In the genomic region with DNA sequence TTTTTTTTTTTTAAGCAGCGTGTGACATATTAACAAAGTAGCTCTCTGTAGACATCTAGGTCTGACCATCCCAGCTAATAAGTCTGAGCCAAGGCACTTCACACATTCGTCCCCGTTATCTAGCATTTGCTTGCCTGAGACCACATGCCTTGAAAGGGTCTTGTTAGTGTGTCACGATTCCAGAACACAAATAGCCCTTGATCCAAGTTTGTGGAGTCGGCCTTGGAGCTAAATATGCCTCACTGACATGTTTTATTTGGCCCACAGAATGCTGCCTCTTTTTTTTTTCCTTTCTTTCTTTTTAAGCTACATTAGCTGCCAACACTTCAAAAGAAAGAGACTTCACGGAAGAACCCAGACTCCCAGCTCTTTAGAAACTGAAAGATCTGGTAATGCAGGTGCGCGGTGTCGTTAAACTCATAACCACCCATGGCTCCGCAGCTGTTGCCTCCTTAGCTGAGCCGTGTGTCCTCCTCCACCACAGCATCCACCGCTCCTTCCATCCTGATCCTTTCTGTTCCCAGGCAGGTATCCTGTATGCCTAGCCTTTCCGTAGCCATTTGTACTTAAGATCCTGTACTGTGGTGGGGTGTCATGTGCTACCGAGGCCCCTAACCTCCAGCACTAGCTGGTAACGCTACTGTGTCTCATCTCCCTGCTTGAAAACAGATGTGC, we compare ENCODE assay signal across 12 mouse cellular contexts.
DNase-seq lines count a peak whose midpoint lies in the region; ATAC-seq and TF ChIP-seq lines count a peak whose summit lies in the region.
"Had no signal": no experiment of that assay in that cellular context is flagged by ENCODE, and none has a peak within 500 bp of the region (broad histone marks: within the 10 kb centered on the region; RNA-seq: fewer than 3 reads in every experiment).

No protein-coding gene starts in this region.

- peak overlapping the region; percentile 32; the same call in 1 of the 2 replicates for H3K27ac ChIP-seq in heart, embryonic 13.5 days (replicated peaks)
- peak overlapping the region; percentile 62; the same call in 1 of the 2 replicates for H3K27ac ChIP-seq in liver, postnatal 0 days (ENCODE audit: low read depth)
- H3K27ac ChIP-seq in liver, embryonic 12.5 days: no peak overlapping the region
- no peak overlapping the region for H3K27ac ChIP-seq in forebrain, embryonic 10.5 days
- H3K27ac ChIP-seq: neural tube, embryonic 12.5 days; stomach, embryonic 15.5 days had no signal

- no peak overlapping the region for H3K4me3 ChIP-seq in heart, embryonic 13.5 days
- no peak overlapping the region for H3K4me3 ChIP-seq in liver, postnatal 0 days (ENCODE audit: low read depth, low read length)
- no peak overlapping the region for H3K4me3 ChIP-seq in liver, embryonic 12.5 days
- H3K4me3 ChIP-seq in forebrain, embryonic 10.5 days: no peak overlapping the region

- no peak for TF ChIP-seq CTCF in liver, postnatal 0 days (IDR thresholded peaks at IDR 0.05; ENCODE audit: low read depth)

- H3K36me3 ChIP-seq in heart, embryonic 13.5 days: no peaks in the 10 kb centered on the region
- H3K36me3 ChIP-seq in liver, postnatal 0 days (replicated peaks; ENCODE audit: insufficient read depth, low read length): no peaks in the 10 kb centered on the region
- H3K36me3 ChIP-seq in liver, embryonic 12.5 days: no peaks in the 10 kb centered on the region
- no peaks in the 10 kb centered on the region for H3K36me3 ChIP-seq in forebrain, embryonic 10.5 days (replicated peaks)
- H3K36me3 ChIP-seq: neural tube, embryonic 12.5 days; stomach, embryonic 15.5 days had no signal

- DNase-seq in heart, postnatal 36 days: no peak
- no peak for DNase-seq in liver, postnatal 0 days
- peak; percentile 75 to 82 for DNase-seq in thymus, postnatal 36 days
- DNase-seq in spleen, adult 12 weeks (ENCODE audit: low spot score): no peak
- DNase-seq in forebrain, embryonic 10.5 days (ENCODE audit: extremely low spot score, low spot score): no peak
- DNase-seq: gastrocnemius, adult 2 months; lung, adult 2 months had no signal

- no peak for ATAC-seq in heart, embryonic 13.5 days (ENCODE audit: extremely low read depth, insufficient number of reproducible peaks, low FRiP score, low TSS enrichment)
- ATAC-seq in liver, postnatal 0 days: no peak
- no peak for ATAC-seq in liver, embryonic 12.5 days
- peak; percentile 46 for ATAC-seq in inflammation-experienced regulatory T-cells, adult 6 months

- no peak overlapping the region; the same call in 1 of the 2 replicates for H3K9ac ChIP-seq in heart, embryonic 13.5 days
- no peak overlapping the region for H3K9ac ChIP-seq in liver, postnatal 0 days (replicated peaks)
- H3K9ac ChIP-seq in liver, embryonic 12.5 days: no peak overlapping the region
- H3K9ac ChIP-seq: stomach, embryonic 15.5 days had no signal

- H3K9me3 ChIP-seq in heart, embryonic 13.5 days: no peaks in the 10 kb centered on the region
- H3K9me3 ChIP-seq in liver, postnatal 0 days (ENCODE audit: low read length): no peaks in the 10 kb centered on the region
- peaks cover 5% of the 10 kb centered on the region; the same call in 1 of the 2 replicates for H3K9me3 ChIP-seq in liver, embryonic 12.5 days (replicated peaks)
- no peaks in the 10 kb centered on the region for H3K9me3 ChIP-seq in forebrain, embryonic 10.5 days
- H3K9me3 ChIP-seq: neural tube, embryonic 12.5 days; stomach, embryonic 15.5 days had no signal

- intact Hi-C loops in heart, postnatal 36 days (cut with DNase I): loop anchor here (10.0 kb wide), 1 partner anchor 102 kb away; a partner anchor contains a TSS

- WGBS in heart, embryonic 13.5 days: 65% methylated on average over 15 of the region's 15 CpGs
- 82% methylated on average over 15 of the region's 15 CpGs for WGBS in liver, postnatal 0 days (ENCODE audit: insufficient replicate concordance)
- 77% methylated on average over 15 of the region's 15 CpGs for WGBS in liver, embryonic 12.5 days (ENCODE audit: insufficient replicate concordance)
- 84% methylated on average over 15 of the region's 15 CpGs for WGBS in forebrain, embryonic 10.5 days

- H3K4me1 ChIP-seq in heart, embryonic 13.5 days: peaks cover 52% of the 10 kb centered on the region
- H3K4me1 ChIP-seq in liver, postnatal 0 days (ENCODE audit: insufficient read depth): peaks cover 6% of the 10 kb centered on the region; the same call in 1 of the 2 replicates
- H3K4me1 ChIP-seq in liver, embryonic 12.5 days: peaks cover 16% of the 10 kb centered on the region
- peaks cover 44% of the 10 kb centered on the region for H3K4me1 ChIP-seq in forebrain, embryonic 10.5 days

- TF ChIP-seq EP300 in liver, postnatal 0 days (IDR thresholded peaks at IDR 0.05; ENCODE audit: low read depth): no peak

- H3K4me2 ChIP-seq in heart, embryonic 13.5 days: no peak overlapping the region
- no peak overlapping the region for H3K4me2 ChIP-seq in liver, postnatal 0 days (ENCODE audit: low read depth, low read length)
- no peak overlapping the region for H3K4me2 ChIP-seq in liver, embryonic 12.5 days

- H3K27me3 ChIP-seq in heart, embryonic 13.5 days (replicated peaks): no peaks in the 10 kb centered on the region
- no peaks in the 10 kb centered on the region for H3K27me3 ChIP-seq in liver, postnatal 0 days (ENCODE audit: insufficient read depth, low read length)
- H3K27me3 ChIP-seq in liver, embryonic 12.5 days (replicated peaks): peaks cover 6% of the 10 kb centered on the region; the same call in 1 of the 2 replicates
- H3K27me3 ChIP-seq in forebrain, embryonic 10.5 days (ENCODE audit: poor library complexity, severe bottlenecking): peaks cover 14% of the 10 kb centered on the region
- H3K27me3 ChIP-seq: neural tube, embryonic 12.5 days; stomach, embryonic 15.5 days had no signal

Comparison
In these comparisons a context has a peak if more than half of its experiments do, and no peak if none do; other contexts are left out.
1. H3K27ac ChIP-seq: peak in heart, embryonic 13.5 days (single experiment) and liver, postnatal 0 days (single experiment); none in liver, embryonic 12.5 days (single experiment) and forebrain, embryonic 10.5 days (single experiment).
2. DNase-seq: peak in thymus, postnatal 36 days (2 of 2); none in heart, postnatal 36 days (0 of 2), liver, postnatal 0 days (single experiment), spleen, adult 12 weeks (single experiment) and forebrain, embryonic 10.5 days (single experiment).